Mouse (Mus musculus) heart, postnatal 0 days (tissue): Measurements from ENCODE around the gene Mllt10. TPM values are rescaled to one million over a fixed set of nuclear protein-coding genes. Genes with fewer than 3 reads are reported as not detected.

Source experiments
- ATAC-seq: fragments of 200-750 bp; cut with Nextera tagmentation; 2 replicates; pipeline ENCODE4 v1.8.0; 2017; ENCODE audit warnings: low read depth, moderate number of reproducible peaks, moderate library complexity; ENCODE audit not compliant: insufficient read depth
- DNase-seq: peaks from one replicate; pipeline ENCODE4 v3.0.0-alpha.2; 2016; ENCODE audit warnings: low spot score
- H3K27ac ChIP-seq: fragments of 300-500 bp; sonication (generic); 2 replicates; pipeline ENCODE4 v1.5.1; 2014; ENCODE audit warnings: low read depth, mild to moderate bottlenecking
- H3K27me3 ChIP-seq: fragments of 300-500 bp; sonication (generic); 2 replicates; pipeline ENCODE4 v1.6.1; 2014; ENCODE audit warnings: low read length, mixed read lengths; ENCODE audit not compliant: control insufficient read depth, insufficient read depth
- H3K36me3 ChIP-seq: fragments of 300-500 bp; sonication (generic); replicated peaks from 2 replicates; pipeline ENCODE4 v1.6.1; 2014; ENCODE audit warnings: low read length, mixed read lengths; ENCODE audit not compliant: control insufficient read depth, insufficient read depth
- H3K4me1 ChIP-seq: fragments of 300-500 bp; sonication (generic); 2 replicates; pipeline ENCODE4 v1.6.1; 2014; ENCODE audit warnings: antibody characterized with exemption; ENCODE audit not compliant: control insufficient read depth, insufficient read depth
- H3K4me2 ChIP-seq: fragments of 300-500 bp; sonication (generic); 2 replicates; pipeline ENCODE4 v1.6.1; 2014; ENCODE audit warnings: low read depth, mild to moderate bottlenecking, low read length, moderate library complexity
- H3K4me3 ChIP-seq: fragments of 300-500 bp; sonication (generic); 2 replicates; pipeline ENCODE4 v1.5.1; 2014; ENCODE audit warnings: low read depth, low read length
- H3K9ac ChIP-seq: fragments of 300-500 bp; sonication (generic); replicated peaks from 2 replicates; pipeline ENCODE4 v1.6.1; 2014; ENCODE audit warnings: low read depth, low read length, mixed read lengths
- H3K9me3 ChIP-seq: fragments of 300-500 bp; sonication (generic); replicated peaks from 2 replicates; pipeline ENCODE4 v1.6.1; 2016; ENCODE audit warnings: low read length; ENCODE audit not compliant: control insufficient read depth
- CTCF ChIP-seq: IDR thresholded peaks from 2 replicates; pipeline ENCODE4 v1.5.1; 2016; ENCODE audit warnings: antibody characterized with exemption, control low read depth, low read depth
- EP300 ChIP-seq: IDR thresholded peaks from 2 replicates; pipeline ENCODE4 v1.6.1; 2016; ENCODE audit warnings: antibody characterized with exemption, low read depth
- WGBS: fragments of 180-500 bp; shearing (Covaris S2); extraction: QIAGEN DNeasy Blood & Tissue Kit; methylation state at CpG from one replicate; pipeline ENCODE4 v1.1.7; 2014; 5-methylcytosine and 5-hydroxymethylcytosine counted together
- polyA plus RNA-seq: library from polyadenylated mRNA; unstranded; fragments of >200 nt; fragmentation: Nextera tagmentation; extraction: Ambion mirVana; gene quantifications from 2 replicates; pipeline ENCODE4 v1.2.1, GENCODE M21; 2015
- total RNA-seq: library from RNA; depleted of rRNA; stranded (reverse); fragments of >200 nt; gene quantifications from 2 replicates; pipeline ENCODE4 v1.2.3, GENCODE M21; 2014; ENCODE audit warnings: low replicate concordance

Gene Mllt10
- total and polyA plus RNA-seq, 2 experiments from 2014 or later = 22.1 to 25.6 TPM

DNA sequence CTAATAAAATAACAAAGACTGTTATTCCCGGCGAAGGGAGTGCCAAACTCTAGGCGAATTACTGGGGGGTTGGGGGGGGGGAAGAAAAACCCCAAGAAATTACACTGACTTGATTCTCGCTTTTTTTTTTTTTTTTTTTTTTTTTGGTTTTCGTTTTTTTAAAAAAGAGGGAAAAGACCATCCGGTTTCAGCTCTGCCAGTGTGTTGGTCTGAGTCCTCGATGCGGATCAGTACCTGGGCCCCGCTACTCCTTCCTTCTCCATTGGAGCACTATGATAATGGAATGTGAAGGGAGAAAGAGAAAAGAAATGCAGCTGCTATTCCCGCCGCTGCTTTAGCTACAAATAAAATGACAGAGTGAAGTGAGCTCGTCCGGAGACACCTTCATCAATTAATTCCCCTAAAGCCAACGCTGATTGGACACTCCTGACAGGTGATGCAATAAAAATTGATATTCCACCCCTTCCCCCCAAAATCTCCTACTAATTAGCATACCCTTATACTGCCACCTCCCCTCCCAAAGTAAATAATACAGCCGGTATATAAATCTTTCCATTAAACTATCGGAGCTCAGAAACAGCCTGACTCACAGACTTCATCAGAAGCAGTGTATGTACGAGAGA lies 6.5 kb upstream of the Mllt10 start, which contains the start of gene Skida1:
Gene Skida1 (minus strand): TSS at position 599 of the 623 bp plus-strand sequence.
- TF ChIP-seq EP300 (no peak), CTCF (no peak)
- H3K4me1 ChIP-seq = peaks cover 41% of the 10 kb centered on the region
- no peaks in the 10 kb centered on the region for H3K9me3 ChIP-seq
- no peaks in the 10 kb centered on the region for H3K36me3 ChIP-seq
- ATAC-seq = no peak
- peak within 1 kb of the TSS; percentile 95 for H3K4me3 ChIP-seq
- peak within 1 kb of the TSS; percentile 99 for H3K27ac ChIP-seq
- peak within 1 kb of the TSS; percentile 97 for H3K9ac ChIP-seq
- under 1% methylated on average over 17 of the region's 17 CpGs for WGBS
- no peaks in the 10 kb centered on the region for H3K27me3 ChIP-seq
- H3K4me2 ChIP-seq = peak within 1 kb of the TSS; percentile 78
- DNase-seq = peak; percentile 71

DNA sequence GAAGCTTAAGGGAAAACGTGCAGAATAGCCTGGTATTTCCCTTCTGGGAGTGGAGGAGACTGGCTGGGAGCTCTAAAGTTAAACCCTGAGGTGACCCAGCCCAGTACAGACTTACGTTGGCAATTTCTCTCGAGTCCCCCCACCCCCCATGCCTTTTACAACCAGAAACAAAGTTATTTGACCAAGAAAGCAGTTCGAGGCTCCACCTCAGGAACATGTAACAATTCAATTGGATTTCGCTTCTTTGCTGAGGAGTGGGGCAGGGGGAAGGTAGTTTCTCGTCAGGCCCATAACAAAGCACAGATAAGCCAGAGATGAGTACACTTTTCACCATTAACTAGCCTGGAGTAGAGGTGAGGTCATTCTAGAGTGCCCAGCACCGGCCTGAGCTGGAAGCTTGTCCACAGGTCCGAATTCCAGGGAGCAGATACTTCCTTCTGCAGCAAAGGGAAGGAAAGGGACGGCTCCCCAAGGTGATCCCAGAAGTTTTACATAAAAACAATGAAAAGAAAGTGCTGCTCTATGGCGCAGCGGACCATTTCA lies 5.7 kb upstream of the Mllt10 start:
- Histone ChIP-seq H3K36me3 (no peaks in the 10 kb centered on the region), H3K27ac (peak overlapping the region; percentile 99), H3K9ac (peak overlapping the region; percentile 58), H3K27me3 (no peaks in the 10 kb centered on the region), H3K4me1 (peaks cover 37% of the 10 kb centered on the region), H3K9me3 (no peaks in the 10 kb centered on the region), H3K4me2 (peak overlapping the region; percentile 78), H3K4me3 (peak overlapping the region; percentile 95)
- 9% methylated on average over 11 of the region's 11 CpGs for WGBS
- peak; percentile 64 for DNase-seq
- ATAC-seq = 0 out of 2 replicates have a peak, but pooled peaks have one; percentile 7
- TF ChIP-seq CTCF (no peak), EP300 (no peak)

DNA sequence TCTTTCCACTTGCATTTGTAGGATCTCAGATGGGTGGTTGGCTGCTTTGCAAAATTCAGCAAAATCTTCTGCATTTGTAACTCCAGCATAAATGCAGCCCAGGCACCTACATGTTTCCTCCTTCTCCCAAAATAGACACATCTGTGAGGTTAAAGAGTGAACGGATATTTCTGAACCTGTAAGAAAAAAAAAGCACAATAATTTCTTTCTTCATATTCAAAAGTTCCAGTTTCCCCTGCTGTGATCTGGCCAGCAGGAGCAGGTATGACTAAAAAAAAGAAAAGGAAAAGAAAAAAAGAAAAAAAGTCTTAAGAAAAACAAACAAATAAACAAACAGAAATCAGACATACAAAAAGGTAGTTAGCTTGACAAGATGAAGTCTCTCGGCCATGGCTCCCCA lies 5.0 kb upstream of the Mllt10 start:
- peak overlapping the region; percentile 58 for H3K9ac ChIP-seq
- DNase-seq = no peak

DNA sequence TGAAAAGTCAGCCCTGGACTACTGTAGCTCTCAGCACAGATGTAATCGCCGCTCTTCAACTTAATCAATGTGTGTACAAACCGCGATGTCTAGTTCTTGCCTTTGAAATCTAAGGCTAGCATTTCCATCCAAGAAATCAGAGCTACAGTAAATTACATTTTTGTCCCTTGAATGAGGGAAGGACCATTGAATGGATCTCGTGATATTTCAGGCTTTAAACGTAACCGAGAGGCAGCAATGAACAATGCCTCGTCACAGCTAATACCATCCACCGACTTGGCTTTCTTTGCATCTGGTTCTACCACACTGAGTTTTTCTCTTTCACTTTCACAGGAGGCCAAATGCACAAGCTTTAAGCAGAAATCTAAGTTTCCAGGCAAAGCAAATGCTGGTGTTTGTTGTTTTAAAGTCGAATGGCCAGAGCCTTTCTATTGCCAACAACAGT lies 4.5 kb upstream of the Mllt10 start:
- peaks cover 32% of the 10 kb centered on the region for H3K4me1 ChIP-seq
- DNase-seq (no peak), ATAC-seq (no peak)
- WGBS = 6% methylated on average over 10 of the region's 10 CpGs
- H3K4me2 ChIP-seq = peak overlapping the region; percentile 78
- TF ChIP-seq EP300 = no peak
- no peak for TF ChIP-seq CTCF
- peak overlapping the region; percentile 99 for H3K27ac ChIP-seq
- no peaks in the 10 kb centered on the region for H3K9me3 ChIP-seq
- peak overlapping the region; percentile 95 for H3K4me3 ChIP-seq
- H3K9ac ChIP-seq = peak overlapping the region; percentile 58; the same call in 1 of the 2 replicates
- no peaks in the 10 kb centered on the region for H3K36me3 ChIP-seq
- no peaks in the 10 kb centered on the region for H3K27me3 ChIP-seq

More for the DNA sequence above, 5.0 kb upstream of the Mllt10 start:
- 16% methylated on average over 2 of the region's 2 CpGs for WGBS
- Histone ChIP-seq H3K4me2 (peak overlapping the region; percentile 78), H3K27ac (peak overlapping the region; percentile 99), H3K9me3 (no peaks in the 10 kb centered on the region), H3K27me3 (no peaks in the 10 kb centered on the region), H3K36me3 (no peaks in the 10 kb centered on the region), H3K4me3 (peak overlapping the region; percentile 95), H3K4me1 (peaks cover 35% of the 10 kb centered on the region)
- TF ChIP-seq EP300 = no peak
- no peak for TF ChIP-seq CTCF
- ATAC-seq = no peak

DNA sequence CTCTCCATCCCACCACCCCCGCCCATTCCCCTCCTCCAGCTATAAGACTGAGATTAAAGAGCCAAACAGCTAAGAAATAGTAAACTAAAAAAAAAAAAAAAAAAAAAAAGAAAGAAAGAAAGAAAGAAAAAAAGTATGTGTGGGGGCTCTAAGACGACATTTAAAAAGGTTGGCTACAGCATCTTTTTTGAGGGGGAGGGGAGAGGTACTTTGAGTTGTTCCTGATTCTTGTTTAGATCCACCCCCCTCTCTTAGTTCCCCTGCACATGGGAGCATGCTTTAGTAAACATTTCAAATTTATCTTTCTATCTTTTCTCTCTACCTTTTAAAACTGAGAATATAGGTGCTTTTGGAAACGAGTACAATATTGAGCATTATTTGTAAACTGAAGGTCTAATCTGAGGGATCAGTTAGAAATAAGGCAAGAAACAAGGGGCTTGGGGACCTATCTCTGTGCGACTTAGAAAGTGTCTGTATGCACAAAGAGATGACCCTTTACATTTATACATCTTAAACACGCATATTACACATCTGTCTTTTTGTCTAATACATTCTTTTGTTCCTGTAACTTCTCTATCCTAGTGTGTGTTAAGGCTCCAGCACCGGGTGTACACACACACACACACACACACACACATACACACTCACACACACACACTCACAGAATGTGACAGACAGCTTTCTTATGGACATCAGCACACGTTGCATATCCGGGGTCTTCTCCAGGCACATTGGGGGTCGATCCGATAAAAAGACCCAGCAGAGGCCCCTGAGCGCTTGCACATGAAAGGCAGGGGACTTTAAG lies 3.8 kb upstream of the Mllt10 start:
- H3K36me3 ChIP-seq = no peaks in the 10 kb centered on the region
- no peaks in the 10 kb centered on the region for H3K27me3 ChIP-seq
- DNase-seq = no peak
- peak overlapping the region; percentile 99 for H3K27ac ChIP-seq
- H3K4me1 ChIP-seq = peaks cover 25% of the 10 kb centered on the region
- H3K9ac ChIP-seq = peak overlapping the region; percentile 58; the same call in 1 of the 2 replicates
- H3K4me3 ChIP-seq = peak overlapping the region; percentile 95
- ATAC-seq = no peak
- WGBS = 50% methylated on average over 11 of the region's 11 CpGs
- no peaks in the 10 kb centered on the region for H3K9me3 ChIP-seq
- no peak for TF ChIP-seq EP300
- no peak for TF ChIP-seq CTCF
- H3K4me2 ChIP-seq = peak overlapping the region; percentile 78
